Mouse (Mus musculus): ENCODE data around the gene Ep400.

Gene Ep400

GRCm38 (mm10) chr5:110770448-110771158 lies at the start of gene Ep400:
Gene Ep400 (minus strand): TSS chr5:110770717.
- DNase-seq (ENCODE audit: low spot score in 2 of 2) = peak; percentile 100

- DNase-seq (ENCODE audit: low spot score in 2 of 2) = peak; percentile 100
These were observed 39.3 kb upstream of the Ep400 start, which contains the start of gene Ulk1 for GRCm38 (mm10) chr5:110809667-110810325. Gene Ulk1 (minus strand): TSS chr5:110810097.

GRCm38 (mm10) chr5:110808821-110809666 lies 38.5 kb upstream of the Ep400 start:
- peak; percentile 57 to 64 for DNase-seq (ENCODE audit: low spot score in 2 of 2)

- DNase-seq (ENCODE audit: low spot score in 2 of 2) = peak; percentile 84 to 90
These were observed 37.6 kb upstream of the Ep400 start for GRCm38 (mm10) chr5:110808061-110808631.

- no peak for DNase-seq (ENCODE audit: low spot score in 2 of 2)
These were observed 36.9 kb upstream of the Ep400 start for GRCm38 (mm10) chr5:110807453-110807852.

GRCm38 (mm10) chr5:110806676-110807075 lies 36.2 kb upstream of the Ep400 start:
- no peak for DNase-seq (ENCODE audit: low spot score in 2 of 2)

GRCm38 (mm10) chr5:110806154-110806553 lies 35.6 kb upstream of the Ep400 start:
- DNase-seq (ENCODE audit: low spot score in 2 of 2) = no peak

- no peak for DNase-seq (ENCODE audit: low spot score in 2 of 2)
These were observed 33.7 kb upstream of the Ep400 start for GRCm38 (mm10) chr5:110804012-110804743.

GRCm38 (mm10) chr5:110802809-110803208 lies 32.3 kb upstream of the Ep400 start:
- DNase-seq (ENCODE audit: low spot score in 2 of 2) = no peak

GRCm38 (mm10) chr5:110802186-110802585 lies 31.7 kb upstream of the Ep400 start:
- no peak for DNase-seq (ENCODE audit: low spot score in 2 of 2)

GRCm38 (mm10) chr5:110801036-110801624 lies 30.6 kb upstream of the Ep400 start:
- DNase-seq (ENCODE audit: low spot score in 2 of 2) = no peak

- DNase-seq (ENCODE audit: low spot score in 2 of 2) = no peak
These were observed 27.2 kb upstream of the Ep400 start for GRCm38 (mm10) chr5:110797696-110798095.

- no peak for DNase-seq (ENCODE audit: low spot score in 2 of 2)
These were observed 23.8 kb upstream of the Ep400 start for GRCm38 (mm10) chr5:110794363-110794762.

GRCm38 (mm10) chr5:110788684-110789083 lies 18.2 kb upstream of the Ep400 start:
- DNase-seq (ENCODE audit: low spot score in 2 of 2) = peak; percentile 40 to 56

- peak in 1 of 2 experiments; percentile 41 for DNase-seq (ENCODE audit: low spot score in 2 of 2)
These were observed 15.7 kb upstream of the Ep400 start for GRCm38 (mm10) chr5:110786081-110786835.

GRCm38 (mm10) chr5:110783150-110783549 lies 12.6 kb upstream of the Ep400 start:
- DNase-seq (ENCODE audit: low spot score in 2 of 2) = peak in 1 of 2 experiments; percentile 8

GRCm38 (mm10) chr5:110781529-110782238 lies 11.2 kb upstream of the Ep400 start:
- peak in 1 of 2 experiments; percentile 13 for DNase-seq (ENCODE audit: low spot score in 2 of 2)

GRCm38 (mm10) chr5:110780761-110781528 lies 10.4 kb upstream of the Ep400 start:
- no peak for DNase-seq (ENCODE audit: low spot score in 2 of 2)
